Mouse (Mus musculus): ENCODE results near the gene Akr1c14.
A peak's percentile ranks its signal among the peaks of the same experiment; 100 is the strongest.
"Not testable (repeated sequence)": the region's sequence is repeated elsewhere in the genome, so short reads cannot be mapped to it uniquely, and the experiment has no call there.

Gene Akr1c14

GRCm38 (mm10) chr13:4048719-4049118 is at the start of gene Akr1c14:
Gene Akr1c14 (plus strand): TSS chr13:4049011.
- no peak for DNase-seq (ENCODE audit: extremely low read depth, low read depth, low spot score)

- DNase-seq (ENCODE audit: extremely low read depth, low read depth, low spot score) = no peak
Observed at GRCm38 (mm10) chr13:4001687-4002086, 47.1 kb upstream of the Akr1c14 start.

- no peak for DNase-seq (ENCODE audit: extremely low read depth, low read depth, low spot score)
Observed at GRCm38 (mm10) chr13:4010784-4011183, 38.0 kb upstream of the Akr1c14 start.

GRCm38 (mm10) chr13:4013811-4014210 is 35.0 kb upstream of the Akr1c14 start:
- no peak for DNase-seq (ENCODE audit: extremely low read depth, low read depth, low spot score)

- no peak for DNase-seq (ENCODE audit: extremely low read depth, low read depth, low spot score)
Observed at GRCm38 (mm10) chr13:4029897-4030296, 18.9 kb upstream of the Akr1c14 start.

GRCm38 (mm10) chr13:4032512-4032911 is 16.3 kb upstream of the Akr1c14 start:
- DNase-seq (ENCODE audit: extremely low read depth, low read depth, low spot score) = no peak

- no peak for DNase-seq (ENCODE audit: extremely low read depth, low read depth, low spot score)
Observed at GRCm38 (mm10) chr13:4035052-4035451, 13.8 kb upstream of the Akr1c14 start.

- no peak for DNase-seq (ENCODE audit: extremely low read depth, low read depth, low spot score)
Observed at GRCm38 (mm10) chr13:4046113-4046512, 2.7 kb upstream of the Akr1c14 start.

GRCm38 (mm10) chr13:4046841-4047240 is 2.0 kb upstream of the Akr1c14 start:
- DNase-seq (ENCODE audit: extremely low read depth, low read depth, low spot score) = no peak

- no peak for DNase-seq (ENCODE audit: extremely low read depth, low read depth, low spot score)
Observed at GRCm38 (mm10) chr13:4048226-4048625, 585 bp upstream of the Akr1c14 start.

- no peak for DNase-seq (ENCODE audit: extremely low read depth, low read depth, low spot score)
Observed at GRCm38 (mm10) chr13:4049655-4050054, 844 bp downstream of the Akr1c14 start.

- no peak for DNase-seq (ENCODE audit: extremely low read depth, low read depth, low spot score)
Observed at GRCm38 (mm10) chr13:4055450-4055849, 6.6 kb downstream of the Akr1c14 start.

- no peak for DNase-seq (ENCODE audit: extremely low read depth, low read depth, low spot score)
Observed at GRCm38 (mm10) chr13:4056211-4056610, 7.4 kb downstream of the Akr1c14 start.

GRCm38 (mm10) chr13:4058239-4058638 is 9.4 kb downstream of the Akr1c14 start:
- not testable (repeated sequence) for DNase-seq (ENCODE audit: extremely low read depth, low read depth, low spot score)

- DNase-seq (ENCODE audit: extremely low read depth, low read depth, low spot score) = peak; percentile 70
Observed at GRCm38 (mm10) chr13:4059363-4059762, 10.6 kb downstream of the Akr1c14 start.

- DNase-seq (ENCODE audit: extremely low read depth, low read depth, low spot score) = no peak
Observed at GRCm38 (mm10) chr13:4060214-4060730, 11.5 kb downstream of the Akr1c14 start.

GRCm38 (mm10) chr13:4076517-4077435 is 28.0 kb downstream of the Akr1c14 start:
- DNase-seq (ENCODE audit: extremely low read depth, low read depth, low spot score) = no peak

GRCm38 (mm10) chr13:4079876-4080275 is 31.1 kb downstream of the Akr1c14 start:
- no peak for DNase-seq (ENCODE audit: extremely low read depth, low read depth, low spot score)

GRCm38 (mm10) chr13:4101691-4102090 is 52.9 kb downstream of the Akr1c14 start:
- DNase-seq (ENCODE audit: extremely low read depth, low read depth, low spot score) = no peak

- DNase-seq (ENCODE audit: extremely low read depth, low read depth, low spot score) = no peak
Observed at GRCm38 (mm10) chr13:4102721-4103120, 53.9 kb downstream of the Akr1c14 start.

GRCm38 (mm10) chr13:4110281-4111188 is 61.7 kb downstream of the Akr1c14 start:
- DNase-seq (ENCODE audit: extremely low read depth, low read depth, low spot score) = no peak

Data from fat pad, adult 2 months (tissue).